Mouse (Mus musculus): ENCODE results near the gene Rgs2. TPM values are rescaled to one million over a fixed set of nuclear protein-coding genes. Genes with fewer than 3 reads are reported as not detected.

Gene Rgs2
- total RNA-seq, 1 experiment, result 0.49 TPM

DNA sequence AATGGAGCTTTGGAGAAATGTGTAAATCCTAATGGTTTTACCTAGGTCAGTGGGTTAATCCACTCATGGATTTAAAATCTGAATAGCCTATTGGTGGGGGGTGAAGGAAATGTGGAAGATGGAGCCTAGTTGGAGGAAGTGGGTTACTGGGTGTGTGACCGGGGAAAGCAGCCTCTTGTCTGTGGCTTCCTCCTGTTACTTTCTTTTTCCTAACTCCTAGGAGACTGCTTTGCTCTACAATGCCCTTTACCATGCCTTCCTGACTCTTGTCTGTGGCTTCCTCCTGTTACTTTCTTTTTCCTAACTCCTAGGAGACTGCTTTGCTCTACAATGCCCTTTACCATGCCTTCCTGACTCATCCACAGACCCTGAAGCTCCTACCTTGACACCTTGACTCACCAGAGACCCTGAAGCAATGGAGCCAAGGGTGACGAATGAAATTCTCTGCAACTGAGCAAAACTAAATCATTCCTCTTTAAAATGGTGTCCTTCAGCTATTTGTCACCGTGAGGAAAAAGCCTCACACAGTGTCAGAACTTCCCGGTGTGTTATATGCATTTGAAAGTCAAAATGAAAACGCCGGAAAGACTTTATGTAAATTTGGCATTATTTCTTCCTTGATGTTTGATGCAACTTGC is 18.9 kb downstream of the Rgs2 start:
- TF ChIP-seq ZNF384 (IDR thresholded peaks at IDR 0.05; ENCODE audit: low read depth, low read length) (no peak), CHD2 (IDR thresholded peaks at IDR 0.05; ENCODE audit: low read depth, low read length) (no peak), HCFC1 (IDR thresholded peaks at IDR 0.05; ENCODE audit: borderline replicate concordance, insufficient read depth, low read length) (no peak), ZC3H11A (IDR thresholded peaks at IDR 0.05; ENCODE audit: borderline replicate concordance, low read depth, low read length) (no peak), MAFK (IDR thresholded peaks at IDR 0.05; ENCODE audit: insufficient read depth, low read depth, low read length) (no peak)
- no peak overlapping the region for H3K4me3 ChIP-seq (ENCODE audit: insufficient read depth in 1 of 2, low read depth in 1 of 2, low read length in 2 of 2, poor library complexity in 1 of 2, severe bottlenecking in 1 of 2)
- H3K27ac ChIP-seq (ENCODE audit: insufficient read depth, low read depth, low read length, poor library complexity, severe bottlenecking), result no peak overlapping the region
- in situ Hi-C loops (cut with MboI; ENCODE audit: low sequenced_read_pairs in 2 of 2, unreplicated experiment in 2 of 2), result no loop called here
- H3K4me1 ChIP-seq (ENCODE audit: control insufficient read depth in 2 of 2, insufficient read depth in 2 of 2, low read length in 2 of 2, poor library complexity in 1 of 2), result no peaks in the 10 kb centered on the region
- no peaks in the 10 kb centered on the region for H3K36me3 ChIP-seq (ENCODE audit: control insufficient read depth, insufficient read depth, low read length, poor library complexity, severe bottlenecking)
- H3K9me3 ChIP-seq (ENCODE audit: control insufficient read depth, insufficient read depth, low read depth, low read length), result no peaks in the 10 kb centered on the region
- H3K9ac ChIP-seq (ENCODE audit: insufficient read depth, low read depth, low read length, poor library complexity, severe bottlenecking), result no peak overlapping the region
- no peak for DNase-seq (ENCODE audit: low read depth, low spot score)

DNA sequence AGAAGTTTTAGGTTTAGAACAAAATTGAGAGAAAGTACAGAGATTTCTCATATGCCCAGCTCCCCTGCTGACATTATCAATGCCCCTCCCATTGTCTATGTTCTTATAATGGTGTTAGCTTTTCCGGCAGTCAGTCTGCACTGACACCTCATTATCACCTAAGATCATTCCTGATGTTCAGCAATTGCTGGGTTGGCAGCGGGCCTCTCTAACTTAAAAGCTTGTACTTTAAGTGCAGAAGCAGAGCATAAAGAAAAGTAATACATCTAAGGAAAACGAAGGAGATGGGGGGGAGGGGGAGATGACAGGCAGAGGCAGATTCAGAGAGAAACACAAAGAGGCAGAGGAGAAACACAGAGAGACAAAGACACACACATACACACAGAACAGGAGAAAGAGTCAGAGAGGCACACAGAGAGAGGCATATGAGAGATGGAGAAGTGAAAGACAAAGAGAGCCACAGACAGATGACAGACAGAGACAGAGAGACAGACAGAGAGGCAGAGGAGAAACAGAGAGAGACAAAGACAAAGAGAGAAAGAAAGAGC is 21.1 kb downstream of the Rgs2 start:
- no peak overlapping the region for H3K27ac ChIP-seq (ENCODE audit: insufficient read depth, low read depth, low read length, poor library complexity, severe bottlenecking)
- in situ Hi-C loops (cut with MboI; ENCODE audit: low sequenced_read_pairs in 2 of 2, unreplicated experiment in 2 of 2), result no loop called here
- no peaks in the 10 kb centered on the region for H3K36me3 ChIP-seq (ENCODE audit: control insufficient read depth, insufficient read depth, low read length, poor library complexity, severe bottlenecking)
- no peaks in the 10 kb centered on the region for H3K9me3 ChIP-seq (ENCODE audit: control insufficient read depth, insufficient read depth, low read depth, low read length)
- TF ChIP-seq CHD2 (IDR thresholded peaks at IDR 0.05; ENCODE audit: low read depth, low read length) (no peak), ZC3H11A (IDR thresholded peaks at IDR 0.05; ENCODE audit: borderline replicate concordance, low read depth, low read length) (no peak), MAFK (IDR thresholded peaks at IDR 0.05; ENCODE audit: insufficient read depth, low read depth, low read length) (no peak), ZNF384 (IDR thresholded peaks at IDR 0.05; ENCODE audit: low read depth, low read length) (no peak), HCFC1 (IDR thresholded peaks at IDR 0.05; ENCODE audit: borderline replicate concordance, insufficient read depth, low read length) (no peak)
- H3K9ac ChIP-seq (ENCODE audit: insufficient read depth, low read depth, low read length, poor library complexity, severe bottlenecking), result no peak overlapping the region
- no peak overlapping the region for H3K4me3 ChIP-seq (ENCODE audit: insufficient read depth in 1 of 2, low read depth in 1 of 2, low read length in 2 of 2, poor library complexity in 1 of 2, severe bottlenecking in 1 of 2)
- no peak for DNase-seq (ENCODE audit: low read depth, low spot score)
- H3K4me1 ChIP-seq (ENCODE audit: control insufficient read depth in 2 of 2, insufficient read depth in 2 of 2, low read length in 2 of 2, poor library complexity in 1 of 2), result no peaks in the 10 kb centered on the region

DNA sequence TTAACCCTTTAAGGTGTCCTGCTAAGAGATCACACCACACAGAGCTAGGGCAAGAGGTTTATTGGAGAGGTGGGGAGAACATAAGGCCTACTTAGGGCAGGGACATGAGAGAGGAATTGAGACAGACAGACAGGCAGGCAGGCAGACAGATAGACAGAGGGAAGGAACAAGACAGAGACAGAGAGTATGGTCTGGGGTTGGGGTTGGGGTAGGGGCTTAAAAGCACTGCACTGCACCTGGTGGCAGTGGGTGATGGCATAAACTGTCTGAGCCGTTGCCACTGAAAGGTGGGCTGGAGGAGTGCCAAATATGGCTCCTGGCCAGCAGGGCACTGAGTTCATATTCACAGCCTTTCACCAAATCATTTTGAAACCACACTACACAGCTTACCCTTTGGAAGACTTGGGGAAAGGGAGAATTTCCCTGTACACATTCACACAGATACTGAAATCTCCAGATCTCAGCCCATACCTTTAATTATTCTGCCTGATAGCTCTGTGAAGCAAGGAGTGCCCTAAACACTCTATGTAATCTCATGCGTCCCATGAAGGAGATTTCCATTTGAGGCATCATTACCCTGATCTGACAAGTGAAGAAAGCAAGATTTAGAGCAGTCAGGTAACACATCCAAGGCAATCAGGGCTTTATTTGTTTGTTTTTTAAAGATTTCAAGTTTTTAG is 21.7 kb downstream of the Rgs2 start:
- no peaks in the 10 kb centered on the region for H3K9me3 ChIP-seq (ENCODE audit: control insufficient read depth, insufficient read depth, low read depth, low read length)
- H3K27ac ChIP-seq (ENCODE audit: insufficient read depth, low read depth, low read length, poor library complexity, severe bottlenecking), result no peak overlapping the region
- no peaks in the 10 kb centered on the region for H3K36me3 ChIP-seq (ENCODE audit: control insufficient read depth, insufficient read depth, low read length, poor library complexity, severe bottlenecking)
- H3K4me1 ChIP-seq (ENCODE audit: control insufficient read depth in 2 of 2, insufficient read depth in 2 of 2, low read length in 2 of 2, poor library complexity in 1 of 2), result no peaks in the 10 kb centered on the region
- H3K9ac ChIP-seq (ENCODE audit: insufficient read depth, low read depth, low read length, poor library complexity, severe bottlenecking), result no peak overlapping the region
- DNase-seq (ENCODE audit: low read depth, low spot score), result no peak
- no peak overlapping the region for H3K4me3 ChIP-seq (ENCODE audit: insufficient read depth in 1 of 2, low read depth in 1 of 2, low read length in 2 of 2, poor library complexity in 1 of 2, severe bottlenecking in 1 of 2)
- in situ Hi-C loops (cut with MboI; ENCODE audit: low sequenced_read_pairs in 2 of 2, unreplicated experiment in 2 of 2), result no loop called here
- TF ChIP-seq HCFC1 (IDR thresholded peaks at IDR 0.05; ENCODE audit: borderline replicate concordance, insufficient read depth, low read length) (no peak), MAFK (IDR thresholded peaks at IDR 0.05; ENCODE audit: insufficient read depth, low read depth, low read length) (no peak)

DNA sequence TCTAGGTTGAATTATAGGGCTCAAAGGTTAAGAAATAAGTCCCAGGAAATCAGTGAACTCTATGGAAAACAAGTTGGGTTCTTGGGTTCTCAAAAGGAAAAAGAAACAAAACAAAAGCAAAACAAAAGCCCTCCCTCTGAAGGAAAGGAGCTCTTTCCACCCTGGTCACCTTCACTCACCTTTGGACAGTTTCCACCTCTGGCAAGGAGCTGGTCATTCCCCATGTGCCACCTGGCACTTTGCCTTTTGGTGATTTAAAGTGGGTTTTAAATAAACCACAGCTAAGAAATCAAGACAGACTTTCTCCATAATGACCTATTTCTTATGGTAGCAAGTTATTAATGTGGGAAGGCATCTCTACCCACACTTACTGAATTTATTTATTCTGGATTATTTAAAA is 23.1 kb downstream of the Rgs2 start:
- no peaks in the 10 kb centered on the region for H3K36me3 ChIP-seq (ENCODE audit: control insufficient read depth, insufficient read depth, low read length, poor library complexity, severe bottlenecking)
- H3K27ac ChIP-seq (ENCODE audit: insufficient read depth, low read depth, low read length, poor library complexity, severe bottlenecking), result no peak overlapping the region
- in situ Hi-C loops (cut with MboI; ENCODE audit: low sequenced_read_pairs in 2 of 2, unreplicated experiment in 2 of 2), result no loop called here
- no peak for TF ChIP-seq ZNF384 (IDR thresholded peaks at IDR 0.05; ENCODE audit: low read depth, low read length)
- no peak for TF ChIP-seq HCFC1 (IDR thresholded peaks at IDR 0.05; ENCODE audit: borderline replicate concordance, insufficient read depth, low read length)
- no peak for TF ChIP-seq MAFK (IDR thresholded peaks at IDR 0.05; ENCODE audit: insufficient read depth, low read depth, low read length)
- no peak for TF ChIP-seq CHD2 (IDR thresholded peaks at IDR 0.05; ENCODE audit: low read depth, low read length)
- no peak for TF ChIP-seq ZC3H11A (IDR thresholded peaks at IDR 0.05; ENCODE audit: borderline replicate concordance, low read depth, low read length)
- DNase-seq (ENCODE audit: low read depth, low spot score), result no peak
- H3K9ac ChIP-seq (ENCODE audit: insufficient read depth, low read depth, low read length, poor library complexity, severe bottlenecking), result no peak overlapping the region
- H3K9me3 ChIP-seq (ENCODE audit: control insufficient read depth, insufficient read depth, low read depth, low read length), result no peaks in the 10 kb centered on the region
- H3K4me1 ChIP-seq (ENCODE audit: control insufficient read depth in 2 of 2, insufficient read depth in 2 of 2, low read length in 2 of 2, poor library complexity in 1 of 2), result no peaks in the 10 kb centered on the region
- H3K4me3 ChIP-seq (ENCODE audit: insufficient read depth in 1 of 2, low read depth in 1 of 2, low read length in 2 of 2, poor library complexity in 1 of 2, severe bottlenecking in 1 of 2), result no peak overlapping the region

Data from ES-E14 (cell line).